Mouse (Mus musculus) C2C12 (cell line): Measurements from ENCODE around the gene Hnf1b.

Source experiments
- CTCF ChIP-seq: IDR thresholded peaks from one replicate; pipeline ENCODE4 v1.5.1; 2011; ENCODE audit not compliant: control insufficient read depth, insufficient read depth, insufficient read length
- MAX ChIP-seq: IDR thresholded peaks from one replicate; pipeline ENCODE4 v1.6.1; 2011; ENCODE audit warnings: mild to moderate bottlenecking, control low read depth
- USF1 ChIP-seq: IDR thresholded peaks from one replicate; pipeline ENCODE4 v1.6.1; 2011; ENCODE audit warnings: low read depth, mild to moderate bottlenecking, control low read depth, moderate library complexity

GRCm38 (mm10) chr11:83877765-83878164 lies 27.9 kb downstream of the Hnf1b start:
- TF ChIP-seq CTCF, result no peak
- no peak for TF ChIP-seq MAX
- no peak for TF ChIP-seq USF1
